ENCODE assay signal across 9 mouse cellular contexts in genomic region chr4:155360856-155361255, GRCm38 (mm10). TPM values are rescaled to one million over a fixed set of nuclear protein-coding genes. Genes with fewer than 3 reads are reported as not detected.
DNase-seq lines count a peak whose midpoint lies in the region; ATAC-seq lines count a peak whose summit lies in the region.
"Had no signal": no experiment of that assay in that cellular context is flagged by ENCODE, and none has a peak within 500 bp of the region (broad histone marks: within the 10 kb centered on the region; RNA-seq: fewer than 3 reads in every experiment).

No protein-coding gene starts in this region.

- H3K9me3 ChIP-seq in heart, embryonic 16.5 days (replicated peaks; ENCODE audit: control insufficient read depth, low read length): no peaks in the 10 kb centered on the region
- H3K9me3 ChIP-seq: megakaryocyte, embryonic 14.5 days had no signal

- no peaks in the 10 kb centered on the region for H3K4me1 ChIP-seq in heart, embryonic 16.5 days (ENCODE audit: control insufficient read depth, insufficient read depth, low read length)

- peak; percentile 30 for ATAC-seq in heart, embryonic 16.5 days (replicated peaks; ENCODE audit: extremely low read depth, insufficient read depth, low FRiP score)

- no peak for DNase-seq in heart, adult 18-20 months
- DNase-seq in ZHBTc4 (ENCODE audit: low read depth, low spot score): peak; percentile 71
- DNase-seq in induced T-regulatory cell, adult 2 months (ENCODE audit: low read depth): peak; percentile 51
- DNase-seq in lung, postnatal 25 days (ENCODE audit: low spot score): peak; percentile 21
- peak; percentile 17 for DNase-seq in yolk sac, embryonic 10.5 days (ENCODE audit: low spot score)
- no peak for DNase-seq in cerebellum, adult 9-10 months
- no peak for DNase-seq in cerebellum, adult 11-12 months

- peak overlapping the region; percentile 68 for H3K4me2 ChIP-seq in heart, embryonic 16.5 days (ENCODE audit: low read depth, low read length)

- H3K36me3 ChIP-seq in heart, embryonic 16.5 days (ENCODE audit: control insufficient read depth, insufficient read depth): no peaks in the 10 kb centered on the region

- H3K27me3 ChIP-seq in heart, embryonic 16.5 days (ENCODE audit: control insufficient read depth, insufficient read depth, low read length): peaks cover 54% of the 10 kb centered on the region

- H3K4me3 ChIP-seq in heart, embryonic 16.5 days (ENCODE audit: low read length): peak overlapping the region; percentile 55
- H3K4me3 ChIP-seq: megakaryocyte, embryonic 14.5 days had no signal

- WGBS in heart, embryonic 16.5 days: under 1% methylated on average over 42 of the region's 42 CpGs

- H3K9ac ChIP-seq in heart, embryonic 16.5 days (ENCODE audit: low read length): no peak overlapping the region

- H3K27ac ChIP-seq in heart, embryonic 16.5 days (ENCODE audit: low read length): no peak overlapping the region

RNA-seq across cellular contexts. Expression of gene Prkcz, which starts 0.3 kb away (rescaled TPM):
- 6.1 and 7.1 TPM in 2 replicates for polyA plus RNA-seq in heart, embryonic 16.5 days (2015; fragmentation: Nextera tagmentation; extraction: Ambion mirVana)
- 1 to 10 TPM; 3.6 to 4.8 TPM for total RNA-seq in heart, adult 18-20 months (2021)

RNA-seq across cellular contexts. Expression of gene Gabrd, which starts 37.1 kb away (rescaled TPM):
- 0.12 TPM in 1 of 2 replicates, not detected in the other for polyA plus RNA-seq in heart, embryonic 16.5 days (2015; fragmentation: Nextera tagmentation; extraction: Ambion mirVana)
- total RNA-seq in heart, adult 18-20 months (2021): not detected

RNA-seq across cellular contexts. Expression of gene Cfap74, which starts 48.1 kb away (rescaled TPM):
- polyA plus RNA-seq in heart, embryonic 16.5 days (2015; fragmentation: Nextera tagmentation; extraction: Ambion mirVana): 0.64 and 1.0 TPM in 2 replicates
- under 1 TPM in 1 of 2 experiments, not detected in 1; 0.31 TPM for total RNA-seq in heart, adult 18-20 months (2021)

Comparison
In these comparisons a context has a peak if more than half of its experiments do, and no peak if none do; other contexts are left out.
1. DNase-seq: peak in ZHBTc4 (single experiment), induced T-regulatory cell, adult 2 months (single experiment), lung, postnatal 25 days (single experiment) and yolk sac, embryonic 10.5 days (single experiment); none in heart, adult 18-20 months (0 of 2), cerebellum, adult 9-10 months (single experiment) and cerebellum, adult 11-12 months (single experiment).